Mouse (Mus musculus) stomach, postnatal 0 days (tissue): Measurements from ENCODE around the gene Gmeb1. TPM values are rescaled to one million over a fixed set of nuclear protein-coding genes. Genes with fewer than 3 reads are reported as not detected.

Source experiments
- ATAC-seq: fragments of 200-750 bp; cut with Nextera tagmentation; 2 replicates; pipeline ENCODE4 v1.8.0; 2017; ENCODE audit not compliant: low FRiP score, low TSS enrichment
- DNase-seq: peaks from one replicate; pipeline ENCODE4 v3.0.0-alpha.2; 2016; ENCODE audit warnings: low spot score
- H3K27ac ChIP-seq: fragments of 300-500 bp; sonication (generic); replicated peaks from 2 replicates; pipeline ENCODE4 v1.5.1; 2014; ENCODE audit warnings: mild to moderate bottlenecking, control low read depth
- H3K27me3 ChIP-seq: fragments of 300-500 bp; sonication (generic); 2 replicates; pipeline ENCODE4 v1.6.1; 2014; ENCODE audit warnings: low read length; ENCODE audit not compliant: control insufficient read depth, insufficient read depth
- H3K36me3 ChIP-seq: fragments of 300-500 bp; sonication (generic); 2 replicates; pipeline ENCODE4 v1.6.1; 2014; ENCODE audit warnings: low read length, mixed read lengths; ENCODE audit not compliant: control insufficient read depth, insufficient read depth
- H3K4me1 ChIP-seq: fragments of 300-500 bp; sonication (generic); replicated peaks from 2 replicates; pipeline ENCODE4 v1.6.1; 2014; ENCODE audit warnings: antibody characterized with exemption; ENCODE audit not compliant: control insufficient read depth, insufficient read depth
- H3K4me2 ChIP-seq: fragments of 300-500 bp; sonication (generic); replicated peaks from 2 replicates; pipeline ENCODE4 v1.6.1; 2014; ENCODE audit warnings: low read depth, mild to moderate bottlenecking, control low read depth, moderate library complexity
- H3K4me3 ChIP-seq: fragments of 300-500 bp; sonication (generic); 2 replicates; pipeline ENCODE4 v1.5.1; 2014; ENCODE audit warnings: low read depth, low read length, control low read depth
- H3K9ac ChIP-seq: fragments of 300-500 bp; sonication (generic); 2 replicates; pipeline ENCODE4 v1.6.1; 2014; ENCODE audit warnings: mild to moderate bottlenecking, low read length, control low read depth, mixed read lengths
- H3K9me3 ChIP-seq: fragments of 300-500 bp; sonication (generic); 2 replicates; pipeline ENCODE4 v1.6.1; 2016; ENCODE audit warnings: low read length; ENCODE audit not compliant: control insufficient read depth
- CTCF ChIP-seq: IDR thresholded peaks from 2 replicates; pipeline ENCODE4 v1.5.1; 2016; ENCODE audit warnings: antibody characterized with exemption, low read depth, mild to moderate bottlenecking, moderate library complexity
- EP300 ChIP-seq: optimal IDR thresholded peaks from 2 replicates; pipeline ENCODE3; 2016; ENCODE audit warnings: antibody characterized with exemption
- WGBS: fragments of 180-500 bp; shearing (Covaris S2); extraction: QIAGEN DNeasy Blood & Tissue Kit; methylation state at CpG from one replicate; pipeline ENCODE4 v1.1.7; 2014; 5-methylcytosine and 5-hydroxymethylcytosine counted together
- polyA plus RNA-seq: library from polyadenylated mRNA; unstranded; fragments of >200 nt; fragmentation: Nextera tagmentation; extraction: Ambion mirVana; gene quantifications from 2 replicates; pipeline ENCODE4 v1.2.1, GENCODE M21; 2015

Gene Gmeb1
- polyA plus RNA-seq, 1 experiment from 2014 or later = 11.4 TPM

- DNase-seq (no peak), ATAC-seq (no peak)
- TF ChIP-seq CTCF = no peak
- no peak for TF ChIP-seq EP300
- Histone ChIP-seq H3K4me2 (no peak overlapping the region), H3K4me1 (peaks cover 4% of the 10 kb centered on the region; the same call in 1 of the 2 replicates), H3K36me3 (peaks cover 7% of the 10 kb centered on the region; the same call in 1 of the 2 replicates), H3K9me3 (no peaks in the 10 kb centered on the region), H3K27ac (no peak overlapping the region), H3K4me3 (no peak overlapping the region), H3K9ac (no peak overlapping the region), H3K27me3 (no peaks in the 10 kb centered on the region)
- WGBS = 66% methylated on average over 4 of the region's 4 CpGs
Observed at GRCm38 (mm10) chr4:132207280-132207679, 54.1 kb downstream of the Gmeb1 start.

GRCm38 (mm10) chr4:132198771-132199170 is 62.6 kb downstream of the Gmeb1 start:
- Histone ChIP-seq H3K9me3 (no peaks in the 10 kb centered on the region), H3K9ac (no peak overlapping the region), H3K4me1 (peaks cover 2% of the 10 kb centered on the region; the same call in 1 of the 2 replicates), H3K4me3 (no peak overlapping the region), H3K4me2 (no peak overlapping the region), H3K27me3 (no peaks in the 10 kb centered on the region), H3K36me3 (peaks cover 2% of the 10 kb centered on the region; the same call in 1 of the 2 replicates), H3K27ac (no peak overlapping the region)
- no peak for DNase-seq
- TF ChIP-seq CTCF (no peak), EP300 (no peak)
- no peak for ATAC-seq

GRCm38 (mm10) chr4:132198285-132198712 is 63.1 kb downstream of the Gmeb1 start:
- Histone ChIP-seq H3K4me2 (no peak overlapping the region), H3K27ac (no peak overlapping the region), H3K9me3 (no peaks in the 10 kb centered on the region), H3K9ac (no peak overlapping the region), H3K4me3 (no peak overlapping the region), H3K36me3 (peaks cover 2% of the 10 kb centered on the region; the same call in 1 of the 2 replicates), H3K4me1 (peaks cover 2% of the 10 kb centered on the region; the same call in 1 of the 2 replicates), H3K27me3 (no peaks in the 10 kb centered on the region)
- ATAC-seq = peak; percentile 94
- peak; percentile 70 for TF ChIP-seq CTCF
- TF ChIP-seq EP300 = no peak
- peak; percentile 64 for DNase-seq
- 31% methylated on average over 4 of the region's 4 CpGs for WGBS

- 68% methylated on average over 3 of the region's 3 CpGs for WGBS
- DNase-seq = no peak
- Histone ChIP-seq H3K4me1 (peaks cover 2% of the 10 kb centered on the region; the same call in 1 of the 2 replicates), H3K4me2 (no peak overlapping the region), H3K4me3 (no peak overlapping the region), H3K9ac (no peak overlapping the region), H3K9me3 (no peaks in the 10 kb centered on the region), H3K36me3 (no peaks in the 10 kb centered on the region), H3K27me3 (no peaks in the 10 kb centered on the region), H3K27ac (no peak overlapping the region)
- ATAC-seq = no peak
- TF ChIP-seq CTCF = no peak
- no peak for TF ChIP-seq EP300
Observed at GRCm38 (mm10) chr4:132194975-132195374, 66.4 kb downstream of the Gmeb1 start.

GRCm38 (mm10) chr4:132194373-132194772 is 67.0 kb downstream of the Gmeb1 start:
- TF ChIP-seq CTCF = no peak
- TF ChIP-seq EP300 = no peak
- H3K27ac ChIP-seq = no peak overlapping the region
- H3K9me3 ChIP-seq = no peaks in the 10 kb centered on the region
- no peak overlapping the region for H3K4me2 ChIP-seq
- no peak overlapping the region for H3K9ac ChIP-seq
- H3K36me3 ChIP-seq = no peaks in the 10 kb centered on the region
- WGBS = 91% methylated on average over 6 of the region's 6 CpGs
- H3K4me3 ChIP-seq = no peak overlapping the region
- no peak for ATAC-seq
- no peaks in the 10 kb centered on the region for H3K27me3 ChIP-seq
- H3K4me1 ChIP-seq = peaks cover 2% of the 10 kb centered on the region; the same call in 1 of the 2 replicates
- no peak for DNase-seq

- ATAC-seq = no peak
- H3K27me3 ChIP-seq = no peaks in the 10 kb centered on the region
- no peak overlapping the region for H3K9ac ChIP-seq
- DNase-seq = no peak
- 82% methylated on average over 2 of the region's 2 CpGs for WGBS
- H3K4me3 ChIP-seq = no peak overlapping the region
- H3K4me1 ChIP-seq = no peaks in the 10 kb centered on the region
- no peak for TF ChIP-seq CTCF
- TF ChIP-seq EP300 = no peak
- H3K4me2 ChIP-seq = no peak overlapping the region
- H3K36me3 ChIP-seq = peaks cover 5% of the 10 kb centered on the region; the same call in 1 of the 2 replicates
- no peaks in the 10 kb centered on the region for H3K9me3 ChIP-seq
- H3K27ac ChIP-seq = no peak overlapping the region
Observed at GRCm38 (mm10) chr4:132187826-132188401, 73.5 kb downstream of the Gmeb1 start.
